Mouse (Mus musculus) mesoderm, embryonic 11.5 days (tissue): Measurements from ENCODE around the gene Gria3.

Experiments used
- DNase-seq: peaks from one replicate; pipeline ENCODE4 v3.0.0-alpha.2; 2012; ENCODE audit warnings: low read depth, low spot score

Gene Gria3

DNA sequence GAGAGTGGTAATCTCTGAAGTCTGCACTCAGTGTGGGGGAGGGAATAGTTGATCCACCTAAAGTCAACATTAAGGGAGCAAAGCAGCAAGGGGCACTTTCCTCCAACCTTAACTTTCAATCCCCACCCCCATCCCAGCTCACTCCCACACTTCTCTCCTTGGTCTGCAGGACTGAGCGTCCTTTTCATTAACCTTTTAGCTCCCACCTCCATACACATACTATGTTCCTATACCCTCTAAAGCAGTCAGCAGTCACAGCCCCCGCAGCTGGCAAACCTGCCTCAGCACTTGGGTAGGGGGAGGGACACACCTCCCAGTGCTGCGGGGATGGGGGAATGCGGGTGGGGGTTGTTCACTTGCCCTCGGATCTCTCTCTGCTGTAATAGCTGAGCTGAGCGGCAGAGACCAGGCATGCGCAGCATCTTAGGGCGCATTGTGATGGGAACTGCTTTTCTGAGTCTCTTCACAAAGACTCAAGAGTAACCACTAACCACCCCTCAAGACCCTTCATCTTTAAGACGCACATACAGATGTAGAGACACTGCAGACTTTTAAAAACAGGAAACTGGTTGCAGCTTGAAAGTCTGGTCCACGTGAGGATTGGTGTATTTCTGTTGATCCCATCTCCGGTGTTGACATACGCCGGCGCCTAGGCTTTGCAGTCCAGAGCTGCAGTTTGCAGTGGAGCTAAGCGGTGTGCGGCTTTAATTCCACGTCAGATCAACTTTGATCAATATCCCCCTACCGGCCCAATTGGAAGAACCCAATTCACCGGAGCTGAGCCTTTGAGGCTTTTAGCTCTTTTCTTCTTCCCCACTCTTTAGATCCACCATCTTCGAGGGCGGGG lies at the start of gene Gria3:
Gene Gria3, plus strand, starts transcription at position 797 of the 847 bp plus-strand sequence.
- DNase-seq, result no peak

GRCm38 (mm10) chrX:41387086-41387485 lies 13.6 kb upstream of the Gria3 start:
- DNase-seq, result no peak

DNA sequence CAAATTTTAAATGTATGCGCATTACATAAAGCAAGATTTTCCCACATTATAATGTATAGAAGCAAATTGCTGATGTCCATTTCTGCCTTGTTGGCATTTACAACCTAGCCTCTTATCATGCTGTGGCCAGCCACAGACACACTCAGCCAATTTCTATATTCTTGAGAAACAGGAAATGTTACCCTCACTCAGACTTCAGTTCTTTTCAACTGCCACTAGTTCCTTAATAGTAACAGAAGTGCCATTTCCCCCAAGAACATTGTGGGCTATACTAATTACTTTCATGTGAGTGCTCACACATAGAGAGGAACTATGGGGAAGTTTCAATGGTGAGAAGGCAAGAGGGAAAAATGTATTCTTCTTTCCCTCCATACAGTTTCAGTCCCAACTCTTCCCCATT lies 11.6 kb upstream of the Gria3 start:
- DNase-seq, result no peak

DNA sequence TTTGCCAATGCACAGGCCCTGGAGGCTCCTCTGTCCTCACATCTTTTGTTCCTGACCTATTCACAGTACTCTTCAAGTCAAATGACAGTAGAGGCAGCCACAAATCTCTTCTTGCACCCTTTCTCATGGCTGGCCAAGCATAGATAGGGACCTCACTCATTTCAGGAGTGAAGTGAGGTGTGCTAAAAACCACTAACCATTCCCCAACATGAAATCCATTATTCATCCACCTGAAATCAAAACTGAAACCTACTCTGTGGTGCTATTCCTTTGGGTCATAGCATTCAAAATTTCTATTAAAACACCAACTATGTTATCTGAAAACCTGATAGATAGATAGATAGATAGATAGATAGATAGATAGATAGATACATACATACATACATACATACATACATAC lies 2.2 kb upstream of the Gria3 start:
- DNase-seq, result no peak

DNA sequence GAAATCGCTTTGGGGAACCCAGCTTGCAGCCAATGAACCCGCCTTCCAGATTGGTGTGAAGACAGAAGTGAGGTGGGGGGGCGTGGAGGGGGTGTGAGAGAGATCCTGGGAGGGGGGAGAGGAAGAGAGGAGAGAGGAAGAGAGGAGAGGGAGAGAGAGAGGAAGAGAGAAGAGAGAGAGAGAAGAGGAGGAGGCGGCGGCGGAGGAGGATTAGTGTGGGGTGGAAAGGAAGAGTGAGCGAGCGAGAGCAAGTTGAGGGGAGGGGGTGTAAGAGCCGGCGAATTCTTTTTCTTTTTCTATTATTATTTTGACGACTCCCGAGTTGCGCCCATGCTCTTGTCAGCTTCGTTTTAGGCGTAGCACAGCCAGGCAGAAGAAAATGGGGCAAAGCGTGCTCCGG lies 532 bp downstream of the Gria3 start:
- DNase-seq, result no peak

DNA sequence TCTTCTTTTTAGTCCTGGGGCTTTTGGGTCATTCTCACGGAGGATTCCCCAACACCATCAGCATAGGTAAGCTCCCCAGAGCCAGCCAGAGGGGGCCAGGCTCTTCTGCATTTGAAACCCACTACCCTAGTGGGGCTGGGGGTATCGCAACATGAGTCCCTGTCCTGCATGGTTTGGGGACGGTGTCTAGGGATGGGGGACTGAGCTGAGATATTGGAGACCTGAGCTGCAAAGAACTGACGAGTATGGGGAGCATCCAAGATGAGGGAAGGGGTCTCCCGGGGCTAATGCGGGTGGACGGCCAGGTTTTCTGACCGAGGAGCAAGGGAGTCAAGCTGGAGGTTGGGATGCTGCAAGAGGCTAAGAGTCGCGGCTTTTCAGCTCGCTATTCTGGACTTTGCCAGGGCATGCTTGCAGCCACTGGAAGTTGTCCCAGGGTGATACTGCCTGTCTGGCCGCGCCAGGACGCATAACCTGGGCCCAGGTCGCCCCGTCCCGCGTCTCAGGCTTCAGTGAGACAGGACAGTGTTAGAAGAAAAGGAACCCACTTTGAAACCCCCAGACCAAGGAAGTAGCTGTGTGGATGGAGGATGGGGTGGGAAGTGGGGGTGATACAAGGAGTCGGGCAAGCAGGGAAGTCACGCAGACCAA lies 1.1 kb downstream of the Gria3 start:
- no peak for DNase-seq

- no peak for DNase-seq
Measured at GRCm38 (mm10) chrX:41402656-41403055, 2.0 kb downstream of the Gria3 start.

DNA sequence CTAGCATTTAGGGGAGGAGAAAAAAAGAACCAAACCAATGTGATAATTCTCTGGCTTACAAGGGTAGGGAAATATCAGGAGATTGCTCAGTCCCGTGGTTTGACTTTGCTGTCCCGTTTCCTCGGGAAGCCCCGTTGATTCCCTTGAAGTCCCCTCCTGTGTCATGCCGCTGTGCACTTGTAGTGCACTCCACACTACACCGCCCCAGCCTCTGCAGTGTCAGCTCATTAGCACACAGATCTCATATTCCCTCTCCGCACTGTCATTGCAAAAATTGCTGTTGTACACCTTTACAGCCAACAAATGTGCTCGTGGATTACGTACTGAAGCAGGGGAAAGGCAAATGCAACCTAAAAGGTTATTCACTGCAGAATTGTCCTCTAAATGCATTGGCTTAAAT lies 5.6 kb downstream of the Gria3 start:
- no peak for DNase-seq

DNA sequence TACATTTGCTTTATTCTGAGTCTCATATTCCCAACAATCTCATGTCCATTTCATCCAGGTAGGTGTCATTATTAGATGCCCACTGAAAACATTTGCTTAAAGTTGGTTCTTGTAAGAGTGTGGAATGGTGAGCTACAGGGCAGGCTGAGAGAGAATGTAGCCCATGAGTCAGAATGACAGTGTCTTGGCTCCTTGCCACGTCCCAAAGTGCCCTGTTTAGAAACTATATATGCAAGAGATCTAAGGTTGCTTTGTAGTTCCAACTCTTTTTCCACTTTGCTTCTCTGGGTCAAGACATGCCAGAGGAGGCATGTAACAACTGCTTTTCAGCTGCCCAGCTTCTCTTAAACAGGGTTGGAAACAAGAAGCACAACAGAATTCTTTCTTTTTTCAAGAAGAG lies 9.1 kb downstream of the Gria3 start:
- no peak for DNase-seq

DNA sequence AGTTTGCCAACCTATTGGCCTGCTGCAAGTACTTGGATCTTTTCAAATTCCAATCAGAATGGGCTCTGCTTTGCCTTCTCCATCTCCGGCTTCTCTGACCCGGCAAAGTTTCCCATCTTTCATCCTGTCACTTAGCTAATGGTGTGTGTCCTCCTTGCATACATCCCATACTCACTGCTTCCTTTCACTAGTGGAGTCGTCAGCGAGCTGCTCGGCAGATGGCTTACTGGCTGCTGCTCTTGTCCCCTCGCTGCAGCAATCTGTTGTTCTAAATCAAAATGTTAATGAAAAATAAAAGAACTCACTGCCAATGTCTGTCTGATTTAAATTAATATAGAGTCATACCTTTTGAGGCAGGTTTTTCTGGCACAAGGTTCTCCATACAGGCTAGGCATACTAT lies 25.0 kb downstream of the Gria3 start:
- peak; percentile 50 for DNase-seq

GRCm38 (mm10) chrX:41428011-41428410 lies 27.4 kb downstream of the Gria3 start:
- DNase-seq, result no peak

GRCm38 (mm10) chrX:41435541-41435940 lies 34.9 kb downstream of the Gria3 start:
- no peak for DNase-seq

GRCm38 (mm10) chrX:41438841-41439240 lies 38.2 kb downstream of the Gria3 start:
- no peak for DNase-seq

- no peak for DNase-seq
Measured at GRCm38 (mm10) chrX:41448876-41449275, 48.2 kb downstream of the Gria3 start.

DNA sequence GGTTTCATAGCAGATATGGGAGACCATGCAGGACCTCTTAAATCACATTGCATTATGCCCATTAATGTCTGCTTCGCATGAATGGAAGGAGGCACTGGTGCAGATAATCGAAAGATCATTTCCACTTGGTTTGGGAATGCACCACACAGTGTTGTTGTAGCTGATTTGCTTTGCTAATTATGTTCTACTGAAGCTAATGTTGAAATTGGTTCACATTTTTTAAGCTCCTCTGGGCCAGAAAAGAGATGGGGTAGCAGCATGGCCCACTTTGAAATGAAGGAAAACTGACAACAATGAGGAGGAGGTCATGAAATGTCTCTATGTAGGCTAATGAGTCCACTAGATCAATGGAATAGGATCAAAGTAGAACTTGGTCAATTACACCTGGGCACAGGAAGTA lies 76.8 kb downstream of the Gria3 start:
- DNase-seq, result no peak

DNA sequence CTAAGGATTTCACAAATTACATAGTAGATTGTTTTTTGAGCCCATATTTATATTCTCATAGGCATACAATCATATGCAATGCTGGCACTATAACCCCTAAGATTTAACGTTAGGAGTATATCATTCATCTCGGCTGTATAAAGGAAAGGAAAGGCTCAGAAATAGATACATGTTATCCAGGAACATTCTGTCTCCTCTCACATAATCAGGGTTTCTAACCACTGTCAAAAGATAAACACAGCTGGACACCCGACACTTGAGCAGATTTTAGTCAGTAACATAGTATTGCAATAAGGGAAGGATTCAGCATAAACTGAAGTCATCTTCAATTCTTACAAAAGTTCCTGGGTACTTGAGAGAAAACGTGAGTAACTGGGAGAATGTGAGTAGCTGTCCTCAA lies 95.9 kb downstream of the Gria3 start:
- DNase-seq, result no peak

DNA sequence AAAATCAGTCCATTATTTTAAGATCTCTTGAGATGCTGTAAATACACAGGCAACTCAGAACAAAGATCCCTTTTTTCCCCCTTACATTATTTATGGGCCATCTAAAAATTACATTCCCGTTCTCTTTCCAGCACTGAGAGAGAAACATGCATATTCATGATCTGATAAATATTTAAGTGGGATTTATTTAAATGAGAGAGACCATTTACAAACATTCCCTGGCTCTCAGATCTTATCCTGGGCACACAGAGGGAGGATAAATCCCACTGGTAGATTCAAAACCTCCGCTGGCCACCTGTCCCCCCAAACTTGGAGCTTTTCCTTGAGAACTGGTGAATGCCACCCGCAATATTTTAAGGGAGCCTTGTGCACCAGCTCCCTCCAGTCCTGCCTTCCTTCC lies 104.7 kb downstream of the Gria3 start:
- no peak for DNase-seq

DNA sequence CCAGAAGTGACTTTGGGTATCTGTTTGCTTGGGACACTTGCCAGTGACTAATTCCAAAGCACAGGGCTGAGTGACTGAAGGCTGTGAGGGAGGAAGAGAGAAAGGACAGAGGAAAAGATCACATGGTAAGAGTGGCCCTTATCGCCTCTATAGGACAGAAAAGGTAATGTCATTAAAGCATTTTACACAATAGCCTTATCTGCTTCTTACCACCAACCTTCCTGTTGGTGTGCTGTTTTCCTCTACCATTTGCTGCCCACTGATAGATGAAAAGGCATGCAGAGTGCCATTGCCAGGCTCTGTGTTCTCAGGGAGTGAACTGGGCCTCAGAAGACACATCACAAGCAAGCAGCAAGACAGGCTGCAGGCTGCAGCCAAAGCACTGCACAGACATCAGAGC lies 107.3 kb downstream of the Gria3 start:
- DNase-seq, result no peak

DNA sequence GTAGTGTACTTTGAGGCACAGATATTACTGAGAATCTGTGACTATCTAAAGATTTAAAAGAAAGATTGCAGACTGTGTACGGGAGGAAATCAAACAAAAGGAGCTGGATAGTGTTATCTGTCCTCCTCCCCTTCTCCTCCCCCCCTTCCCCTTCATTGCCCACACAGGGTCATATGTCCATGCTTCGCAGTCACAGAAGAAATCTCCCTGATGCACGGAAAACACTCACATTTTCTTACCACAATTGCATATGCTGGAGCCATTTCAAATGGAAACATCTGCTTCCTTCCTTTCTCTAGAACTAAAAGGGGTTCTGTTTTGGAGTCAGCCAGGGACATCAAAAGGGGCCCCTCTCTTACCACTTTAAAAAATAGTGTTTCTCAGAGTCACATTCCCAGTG lies 114.3 kb downstream of the Gria3 start:
- no peak for DNase-seq

GRCm38 (mm10) chrX:41532511-41532910 lies 131.9 kb downstream of the Gria3 start:
- no peak for DNase-seq

DNA sequence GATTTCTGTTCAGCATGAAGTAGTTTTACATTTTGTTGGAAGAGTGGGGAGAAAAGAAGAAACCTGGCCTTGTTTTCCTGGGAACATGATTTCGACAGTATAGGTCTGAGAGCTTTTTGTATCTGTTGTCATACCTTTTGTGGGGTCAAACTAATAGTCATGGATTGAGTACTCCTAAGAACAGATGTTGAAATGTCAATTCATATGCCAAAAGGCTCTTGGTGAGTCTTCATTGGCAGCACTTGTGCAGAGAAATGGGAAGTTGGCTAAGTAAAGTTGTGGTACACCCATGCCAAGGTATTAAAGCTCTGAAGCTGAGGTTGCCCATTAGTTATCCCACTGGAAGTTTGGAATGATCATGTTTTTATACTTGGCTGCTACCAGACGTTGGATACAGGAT lies 135.2 kb downstream of the Gria3 start:
- no peak for DNase-seq

DNA sequence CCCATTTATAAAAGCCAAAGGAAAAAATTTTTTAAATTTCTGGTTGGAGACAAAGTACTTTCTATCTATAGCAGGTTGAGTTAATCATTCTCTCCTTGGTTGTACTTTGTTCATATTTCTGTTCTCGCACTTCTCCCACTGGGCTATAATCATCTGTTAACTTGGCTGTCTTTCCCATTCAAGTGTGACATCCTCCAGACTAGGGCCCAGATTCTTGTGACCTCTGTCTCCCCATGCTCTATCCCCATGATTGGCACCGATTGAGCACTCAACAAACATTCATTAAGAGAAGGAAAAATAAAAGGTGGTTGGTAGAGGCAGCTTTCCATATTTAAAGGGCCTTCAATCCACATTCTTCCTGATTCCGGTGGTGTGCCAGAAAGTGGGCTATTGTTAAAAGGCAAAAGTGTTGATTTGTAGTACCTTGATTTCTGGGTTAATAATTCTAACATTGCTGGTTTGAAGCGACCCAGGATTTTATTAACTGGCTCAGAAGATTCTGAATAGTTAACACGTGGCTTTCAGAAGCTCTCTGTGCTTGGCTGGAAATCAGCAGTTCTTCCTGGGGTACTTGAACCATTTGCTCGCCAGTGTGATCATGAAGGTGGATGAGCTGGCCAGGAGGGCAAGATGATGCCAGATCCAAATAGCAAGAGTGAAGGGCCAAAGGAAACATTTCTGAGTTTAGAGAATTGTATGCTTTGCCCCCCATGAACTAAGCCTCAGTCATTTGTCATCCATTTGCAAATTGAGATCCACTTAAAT lies 161.8 kb downstream of the Gria3 start:
- DNase-seq, result no peak

GRCm38 (mm10) chrX:41564898-41565297 lies 164.2 kb downstream of the Gria3 start:
- DNase-seq, result no peak
